Comparison of ENCODE assay signal across 8 mouse cellular contexts in the genomic region with DNA sequence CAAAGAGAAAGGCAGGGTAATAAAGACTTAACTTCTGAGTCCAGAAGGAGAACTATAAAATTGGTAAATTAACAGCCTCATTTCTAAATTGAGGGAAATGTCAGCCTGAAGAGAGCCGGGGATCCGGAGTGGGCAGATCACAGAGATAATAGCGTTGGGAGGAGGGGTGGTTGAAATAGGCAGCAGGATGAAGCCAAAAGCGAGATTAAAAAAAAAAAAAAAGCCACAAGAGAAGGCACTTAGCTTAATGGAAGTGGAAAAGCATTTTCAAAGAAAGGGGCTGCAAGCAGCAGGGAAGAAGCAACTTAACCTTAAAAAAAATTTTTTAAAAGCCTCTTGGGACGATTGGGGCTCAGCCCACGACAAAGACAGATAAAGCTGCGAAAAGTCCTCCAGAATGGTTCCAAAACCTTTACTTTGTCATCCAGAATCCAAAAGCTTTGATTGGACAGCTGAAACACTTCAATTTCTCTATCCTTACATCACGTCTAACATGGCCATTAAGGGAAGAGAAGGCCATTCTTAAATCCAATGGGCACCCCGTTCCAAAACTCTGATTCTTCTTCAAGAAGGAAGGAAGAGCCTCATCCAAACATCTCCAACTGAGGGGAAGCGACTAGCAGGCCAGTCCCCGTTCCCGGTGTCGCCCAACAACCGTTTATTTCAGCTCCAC. TPM values are rescaled to one million over a fixed set of nuclear protein-coding genes. Genes with fewer than 3 reads are reported as not detected.
DNase-seq lines count a peak whose midpoint lies in the region; ATAC-seq and TF ChIP-seq lines count a peak whose summit lies in the region.

No protein-coding gene starts in this region.

- no peak for ATAC-seq in CD4-positive, CD25-positive, alpha-beta regulatory T cell, adult 4 months
- ATAC-seq in limb, embryonic 14.5 days (ENCODE audit: low FRiP score, low read depth): no peak
- no peak for ATAC-seq in stomach, postnatal 0 days (ENCODE audit: low FRiP score, low TSS enrichment)

- no peak overlapping the region for H3K27ac ChIP-seq in thymus, adult 2 months (ENCODE audit: control insufficient read depth, insufficient read depth, low read length)
- peak overlapping the region; percentile 84 for H3K27ac ChIP-seq in limb, embryonic 14.5 days (replicated peaks; ENCODE audit: low read depth, low read length)
- H3K27ac ChIP-seq in stomach, postnatal 0 days (replicated peaks): peak overlapping the region; percentile 94

- TF ChIP-seq EP300 in stomach, postnatal 0 days (optimal IDR thresholded peaks at IDR 0.05): no peak

- H3K9ac ChIP-seq in limb, embryonic 14.5 days (ENCODE audit: low read depth, low read length, severe bottlenecking): peak overlapping the region; percentile 95
- H3K9ac ChIP-seq in stomach, postnatal 0 days (ENCODE audit: low read length): peak overlapping the region; percentile 95

- H3K4me3 ChIP-seq in thymus, adult 2 months (ENCODE audit: control insufficient read depth, insufficient read depth, low read length): peak overlapping the region; percentile 72
- peak overlapping the region; percentile 98 for H3K4me3 ChIP-seq in limb, embryonic 14.5 days (replicated peaks; ENCODE audit: low read length)
- H3K4me3 ChIP-seq in stomach, postnatal 0 days (ENCODE audit: low read depth, low read length): peak overlapping the region; percentile 95

- H3K9me3 ChIP-seq in limb, embryonic 14.5 days (ENCODE audit: control insufficient read depth, low read length): no peaks in the 10 kb centered on the region
- no peaks in the 10 kb centered on the region for H3K9me3 ChIP-seq in stomach, postnatal 0 days (ENCODE audit: control insufficient read depth, low read length)

- DNase-seq in CD4-positive, CD25-positive, alpha-beta regulatory T cell, adult 2 months (ENCODE audit: low read depth, low spot score): peak; percentile 20
- DNase-seq in thymus, adult 2 months: no peak
- no peak for DNase-seq in thymus, adult 18-20 months
- no peak for DNase-seq in limb, embryonic 14.5 days (ENCODE audit: low spot score)
- DNase-seq in stomach, postnatal 0 days (ENCODE audit: low spot score): no peak
- no peak for DNase-seq in frontal cortex, postnatal 14 days (ENCODE audit: low spot score in 2 of 2)
- no peak for DNase-seq in thymus, postnatal 4 days

- no peaks in the 10 kb centered on the region for H3K27me3 ChIP-seq in thymus, adult 2 months (ENCODE audit: control insufficient read depth, insufficient read depth, low read length)
- no peaks in the 10 kb centered on the region for H3K27me3 ChIP-seq in limb, embryonic 14.5 days (ENCODE audit: control insufficient read depth, insufficient read depth, low read length)
- no peaks in the 10 kb centered on the region for H3K27me3 ChIP-seq in stomach, postnatal 0 days (ENCODE audit: control insufficient read depth, insufficient read depth, low read length)

- peaks cover 19% of the 10 kb centered on the region for H3K4me1 ChIP-seq in thymus, adult 2 months (replicated peaks; ENCODE audit: control insufficient read depth, insufficient read depth, low read length)
- peaks cover 19% of the 10 kb centered on the region for H3K4me1 ChIP-seq in limb, embryonic 14.5 days (ENCODE audit: control insufficient read depth, insufficient read depth, low read length)
- peaks cover 6% of the 10 kb centered on the region for H3K4me1 ChIP-seq in stomach, postnatal 0 days (replicated peaks; ENCODE audit: control insufficient read depth, insufficient read depth)

- peaks cover 5% of the 10 kb centered on the region for H3K36me3 ChIP-seq in thymus, adult 2 months (ENCODE audit: control insufficient read depth, insufficient read depth, low read length)
- peaks cover 9% of the 10 kb centered on the region for H3K36me3 ChIP-seq in limb, embryonic 14.5 days (ENCODE audit: control insufficient read depth, insufficient read depth, low read length)
- peaks cover 6% of the 10 kb centered on the region; the same call in 1 of the 2 replicates for H3K36me3 ChIP-seq in stomach, postnatal 0 days (ENCODE audit: control insufficient read depth, insufficient read depth, low read length)

- no peak for TF ChIP-seq POLR2A in thymus, adult 2 months (IDR thresholded peaks at IDR 0.05; ENCODE audit: control insufficient read depth, extremely low read depth, insufficient read depth, low read length, poor library complexity)
- no peak for TF ChIP-seq POLR2A in limb, embryonic 14.5 days (IDR thresholded peaks at IDR 0.05; ENCODE audit: borderline replicate concordance, extremely low read depth, insufficient read depth, insufficient read length)

- no peak for TF ChIP-seq CTCF in thymus, adult 2 months (IDR thresholded peaks at IDR 0.05; ENCODE audit: borderline replicate concordance, control insufficient read depth, extremely low read depth, insufficient read depth, low read length, poor library complexity)
- no peak for TF ChIP-seq CTCF in stomach, postnatal 0 days (IDR thresholded peaks at IDR 0.05; ENCODE audit: low read depth)

- peak overlapping the region; percentile 64 for H3K4me2 ChIP-seq in limb, embryonic 14.5 days (replicated peaks; ENCODE audit: low read depth, low read length, severe bottlenecking)
- H3K4me2 ChIP-seq in stomach, postnatal 0 days (replicated peaks; ENCODE audit: low read depth): peak overlapping the region; percentile 71

- 1% methylated on average over 14 of the region's 14 CpGs for WGBS in thymus, adult 2 months
- 7% methylated on average over 14 of the region's 14 CpGs for WGBS in limb, embryonic 14.5 days
- under 1% methylated on average over 14 of the region's 14 CpGs for WGBS in stomach, postnatal 0 days

RNA-seq across cellular contexts. Expression of a gene that starts 1.2 kb away (rescaled TPM):
- 100 to 1,000 TPM; 214 to 296 TPM for polyA plus RNA-seq in CD4-positive, CD25-positive, alpha-beta regulatory T cell, adult 4 months (2017; shearing (Covaris generic))
- 175 and 194 TPM in 2 replicates for polyA plus RNA-seq in thymus, adult 2 months (2012; rRNA removed)
- 179 and 199 TPM in 2 replicates for polyA plus RNA-seq in limb, embryonic 14.5 days (2012; rRNA removed)
- polyA plus RNA-seq in limb, embryonic 14.5 days (2014; fragmentation: Nextera tagmentation; extraction: Ambion mirVana): 143 and 147 TPM in 2 replicates
- 47.0 and 54.9 TPM in 2 replicates for polyA plus RNA-seq in stomach, postnatal 0 days (2015; fragmentation: Nextera tagmentation; extraction: Ambion mirVana)

RNA-seq across cellular contexts. Expression of a gene that starts 13.1 kb away (rescaled TPM):
- under 1 TPM in 1 of 2 experiments, not detected in 1; 0.34 TPM for polyA plus RNA-seq in CD4-positive, CD25-positive, alpha-beta regulatory T cell, adult 4 months (2017; shearing (Covaris generic))
- 5.1 and 5.8 TPM in 2 replicates for polyA plus RNA-seq in thymus, adult 2 months (2012; rRNA removed)
- 9.7 and 10.0 TPM in 2 replicates for polyA plus RNA-seq in limb, embryonic 14.5 days (2012; rRNA removed)
- polyA plus RNA-seq in limb, embryonic 14.5 days (2014; fragmentation: Nextera tagmentation; extraction: Ambion mirVana): 6.5 and 8.0 TPM in 2 replicates
- polyA plus RNA-seq in stomach, postnatal 0 days (2015; fragmentation: Nextera tagmentation; extraction: Ambion mirVana): 7.9 and 8.1 TPM in 2 replicates

RNA-seq across cellular contexts. Expression of a gene that starts 17.6 kb away (rescaled TPM):
- under 1 TPM; 0.51 to 0.84 TPM for polyA plus RNA-seq in CD4-positive, CD25-positive, alpha-beta regulatory T cell, adult 4 months (2017; shearing (Covaris generic))
- 4.0 and 4.7 TPM in 2 replicates for polyA plus RNA-seq in thymus, adult 2 months (2012; rRNA removed)
- polyA plus RNA-seq in limb, embryonic 14.5 days (2012; rRNA removed): 4.8 TPM in 2 replicates
- polyA plus RNA-seq in limb, embryonic 14.5 days (2014; fragmentation: Nextera tagmentation; extraction: Ambion mirVana): 1.7 and 2.0 TPM in 2 replicates
- 0.77 and 1.0 TPM in 2 replicates for polyA plus RNA-seq in stomach, postnatal 0 days (2015; fragmentation: Nextera tagmentation; extraction: Ambion mirVana)

RNA-seq across cellular contexts. Expression of a gene that starts 34.0 kb away (rescaled TPM):
- 10 to 100 TPM; 51.6 to 73.7 TPM for polyA plus RNA-seq in CD4-positive, CD25-positive, alpha-beta regulatory T cell, adult 4 months (2017; shearing (Covaris generic))
- polyA plus RNA-seq in thymus, adult 2 months (2012; rRNA removed): 57.5 and 57.9 TPM in 2 replicates
- 6.2 and 6.3 TPM in 2 replicates for polyA plus RNA-seq in limb, embryonic 14.5 days (2012; rRNA removed)
- polyA plus RNA-seq in limb, embryonic 14.5 days (2014; fragmentation: Nextera tagmentation; extraction: Ambion mirVana): 2.5 and 3.0 TPM in 2 replicates
- 2.9 and 3.2 TPM in 2 replicates for polyA plus RNA-seq in stomach, postnatal 0 days (2015; fragmentation: Nextera tagmentation; extraction: Ambion mirVana)

RNA-seq across cellular contexts. Expression of a gene that starts 36.5 kb away (rescaled TPM):
- 10 to 100 TPM; 62.6 to 85.3 TPM for polyA plus RNA-seq in CD4-positive, CD25-positive, alpha-beta regulatory T cell, adult 4 months (2017; shearing (Covaris generic))
- polyA plus RNA-seq in thymus, adult 2 months (2012; rRNA removed): 121 and 129 TPM in 2 replicates
- polyA plus RNA-seq in limb, embryonic 14.5 days (2012; rRNA removed): 22.7 and 30.1 TPM in 2 replicates
- polyA plus RNA-seq in limb, embryonic 14.5 days (2014; fragmentation: Nextera tagmentation; extraction: Ambion mirVana): 22.6 and 22.7 TPM in 2 replicates
- 13.8 and 18.8 TPM in 2 replicates for polyA plus RNA-seq in stomach, postnatal 0 days (2015; fragmentation: Nextera tagmentation; extraction: Ambion mirVana)
